Mouse (Mus musculus) heart, adult 2 months (tissue): Measurements from ENCODE around the gene Zfp385a.

Experiments
- CTCF ChIP-seq: fragments of 200-600 bp; IDR thresholded peaks from 2 replicates; pipeline ENCODE4 v1.8.1; 2022; ENCODE audit warnings: antibody characterized with exemption, mild to moderate bottlenecking, moderate library complexity
- EP300 ChIP-seq: fragments of 200-500 bp; IDR thresholded peaks from 2 replicates; pipeline ENCODE4 v1.6.1; 2011; ENCODE audit warnings: low read depth, low read length, control low read depth; ENCODE audit not compliant: insufficient read depth
- POLR2A ChIP-seq: fragments of 200-500 bp; IDR thresholded peaks from 2 replicates; pipeline ENCODE4 v1.6.1; 2011; ENCODE audit warnings: mild to moderate bottlenecking, low read depth, low read length, control low read depth; ENCODE audit not compliant: insufficient read depth

- TF ChIP-seq CTCF (no peak), EP300 (no peak), POLR2A (no peak)
Measured at GRCm38 (mm10) chr15:103299644-103300043, 40.2 kb downstream of the Zfp385a start.
